Mouse (Mus musculus): ENCODE results near the gene Tacstd2. TPM values are rescaled to one million over a fixed set of nuclear protein-coding genes. Genes with fewer than 3 reads are reported as not detected.
"Not testable (repeated sequence)": the region's sequence is repeated elsewhere in the genome, so short reads cannot be mapped to it uniquely, and the experiment has no call there.

The Tacstd2 gene
- polyA plus RNA-seq, 1 experiment from 2014 or later, result 0.41 TPM

GRCm38 (mm10) chr6:67501938-67502337 lies 33.7 kb downstream of the Tacstd2 start:
- not testable (repeated sequence) for H3K9ac ChIP-seq; H3K4me3 ChIP-seq; H3K9me3 ChIP-seq (replicated peaks); H3K4me2 ChIP-seq; H3K27me3 ChIP-seq (replicated peaks); H3K36me3 ChIP-seq; H3K27ac ChIP-seq; ATAC-seq; H3K4me1 ChIP-seq
- WGBS (ENCODE audit: insufficient replicate concordance), result 81% methylated on average over 2 of the region's 6 CpGs

GRCm38 (mm10) chr6:67491755-67492154 lies 43.8 kb downstream of the Tacstd2 start, which contains the start of gene Il23r:
Gene Il23r (minus strand): TSS chr6:67491855.
- no peaks in the 10 kb centered on the region for H3K36me3 ChIP-seq
- H3K4me1 ChIP-seq, result no peaks in the 10 kb centered on the region
- no peaks in the 10 kb centered on the region for H3K27me3 ChIP-seq (replicated peaks)
- ATAC-seq, result no peak
- 50% methylated on average over 2 of the region's 2 CpGs for WGBS (ENCODE audit: insufficient replicate concordance)
- no peak within 1 kb of the TSS for H3K9ac ChIP-seq
- no peak within 1 kb of the TSS for H3K4me2 ChIP-seq
- no peaks in the 10 kb centered on the region for H3K9me3 ChIP-seq (replicated peaks)
- H3K4me3 ChIP-seq, result no peak within 1 kb of the TSS
- no peak within 1 kb of the TSS for H3K27ac ChIP-seq

Other genes with a start within 250 kb of the Tacstd2 start
- 0.38 and 0.44 TPM in 2 replicates for gene Il12rb2, start 159.6 kb downstream of the Tacstd2 start, polyA plus RNA-seq (2016; fragmentation: Nextera tagmentation; extraction: Ambion mirVana)
- not detected in 2 replicates for gene Il23r, start 43.9 kb downstream of the Tacstd2 start, polyA plus RNA-seq (2016; fragmentation: Nextera tagmentation; extraction: Ambion mirVana)

Data from liver, embryonic 12.5 days (tissue).